Mouse (Mus musculus) forebrain, embryonic 16.5 days (tissue): ENCODE results near the gene Zfp362. TPM values are rescaled to one million over a fixed set of nuclear protein-coding genes. Genes with fewer than 3 reads are reported as not detected.

Source experiments
- ATAC-seq: fragments of 200-750 bp; cut with Nextera tagmentation; 2 replicates; pipeline ENCODE4 v1.8.0; 2017; ENCODE audit warnings: mild to moderate bottlenecking, moderate library complexity
- H3K27ac ChIP-seq: fragments of 300-500 bp; sonication (generic); 2 replicates; pipeline ENCODE4 v1.5.1; 2014; ENCODE audit warnings: low read length, control low read depth
- H3K27me3 ChIP-seq: fragments of 300-500 bp; sonication (generic); replicated peaks from 2 replicates; pipeline ENCODE4 v1.6.1; 2014; ENCODE audit warnings: low read length; ENCODE audit not compliant: control insufficient read depth, insufficient read depth
- H3K36me3 ChIP-seq: fragments of 300-500 bp; sonication (generic); 2 replicates; pipeline ENCODE4 v1.6.1; 2014; ENCODE audit not compliant: control insufficient read depth, insufficient read depth
- H3K4me1 ChIP-seq: fragments of 300-500 bp; sonication (generic); replicated peaks from 2 replicates; pipeline ENCODE4 v1.6.1; 2014; ENCODE audit warnings: low read length; ENCODE audit not compliant: control insufficient read depth, insufficient read depth
- H3K4me2 ChIP-seq: fragments of 300-500 bp; sonication (generic); 2 replicates; pipeline ENCODE4 v1.6.1; 2014; ENCODE audit warnings: mild to moderate bottlenecking, low read length, control low read depth
- H3K4me3 ChIP-seq: fragments of 300-500 bp; sonication (generic); replicated peaks from 2 replicates; pipeline ENCODE4 v1.5.1; 2014; ENCODE audit warnings: mild to moderate bottlenecking, low read length, control low read depth
- H3K9ac ChIP-seq: fragments of 300-500 bp; sonication (generic); replicated peaks from 2 replicates; pipeline ENCODE4 v1.6.1; 2014; ENCODE audit warnings: low read depth, low read length, control low read depth
- H3K9me3 ChIP-seq: fragments of 300-500 bp; sonication (generic); 2 replicates; pipeline ENCODE4 v1.6.1; 2016; ENCODE audit warnings: low read length; ENCODE audit not compliant: control insufficient read depth
- WGBS: fragments of 180-500 bp; shearing (Covaris S2); extraction: QIAGEN DNeasy Blood & Tissue Kit; methylation state at CpG from one replicate; pipeline ENCODE4 v1.1.7; 2014; 5-methylcytosine and 5-hydroxymethylcytosine counted together
- polyA plus RNA-seq: library from polyadenylated mRNA; unstranded; fragments of >200 nt; fragmentation: Nextera tagmentation; extraction: Ambion mirVana; gene quantifications from 2 replicates; pipeline ENCODE4 v1.2.1, GENCODE M21; 2015

Zfp362 gene
- polyA plus RNA-seq, 1 experiment from 2014 or later = 45.2 TPM

DNA sequence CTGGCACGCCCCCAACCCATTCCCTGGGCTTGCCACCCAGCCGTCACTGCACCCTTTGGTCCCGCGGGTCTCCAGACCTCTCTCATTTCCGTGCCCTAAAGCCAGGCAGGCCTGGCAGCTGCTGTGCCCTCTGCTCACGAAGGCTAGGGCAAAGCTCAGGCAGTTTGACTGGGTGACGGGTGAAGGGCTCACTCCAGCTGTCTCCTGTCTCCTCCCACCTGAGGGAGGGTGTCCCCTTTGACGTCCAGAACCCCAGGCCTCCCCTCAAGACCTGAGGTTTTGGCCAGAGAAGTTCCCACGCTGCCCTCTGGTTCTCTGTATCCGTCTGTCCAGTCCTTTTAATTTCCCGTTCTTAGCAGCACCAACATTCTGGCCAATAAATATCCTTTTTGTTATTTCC, 32.0 kb downstream of the Zfp362 start:
- no peak for ATAC-seq
- 87% methylated on average over 11 of the region's 11 CpGs for WGBS
- peaks cover 27% of the 10 kb centered on the region for H3K36me3 ChIP-seq

GRCm38 (mm10) chr4:128770698-128771097, 35.1 kb downstream of the Zfp362 start:
- peaks cover 12% of the 10 kb centered on the region for H3K36me3 ChIP-seq
- no peaks in the 10 kb centered on the region for H3K9me3 ChIP-seq
- H3K4me2 ChIP-seq = no peak overlapping the region
- WGBS = 86% methylated on average over 5 of the region's 5 CpGs
- ATAC-seq = no peak
- no peaks in the 10 kb centered on the region for H3K27me3 ChIP-seq
- no peak overlapping the region for H3K27ac ChIP-seq
- H3K4me1 ChIP-seq = no peaks in the 10 kb centered on the region
- H3K4me3 ChIP-seq = no peak overlapping the region
- no peak overlapping the region for H3K9ac ChIP-seq

More for the DNA sequence above, 32.0 kb downstream of the Zfp362 start:
- Histone ChIP-seq H3K27ac (no peak overlapping the region), H3K4me2 (no peak overlapping the region), H3K27me3 (no peaks in the 10 kb centered on the region), H3K4me1 (no peaks in the 10 kb centered on the region), H3K9me3 (no peaks in the 10 kb centered on the region), H3K4me3 (no peak overlapping the region), H3K9ac (no peak overlapping the region)

DNA sequence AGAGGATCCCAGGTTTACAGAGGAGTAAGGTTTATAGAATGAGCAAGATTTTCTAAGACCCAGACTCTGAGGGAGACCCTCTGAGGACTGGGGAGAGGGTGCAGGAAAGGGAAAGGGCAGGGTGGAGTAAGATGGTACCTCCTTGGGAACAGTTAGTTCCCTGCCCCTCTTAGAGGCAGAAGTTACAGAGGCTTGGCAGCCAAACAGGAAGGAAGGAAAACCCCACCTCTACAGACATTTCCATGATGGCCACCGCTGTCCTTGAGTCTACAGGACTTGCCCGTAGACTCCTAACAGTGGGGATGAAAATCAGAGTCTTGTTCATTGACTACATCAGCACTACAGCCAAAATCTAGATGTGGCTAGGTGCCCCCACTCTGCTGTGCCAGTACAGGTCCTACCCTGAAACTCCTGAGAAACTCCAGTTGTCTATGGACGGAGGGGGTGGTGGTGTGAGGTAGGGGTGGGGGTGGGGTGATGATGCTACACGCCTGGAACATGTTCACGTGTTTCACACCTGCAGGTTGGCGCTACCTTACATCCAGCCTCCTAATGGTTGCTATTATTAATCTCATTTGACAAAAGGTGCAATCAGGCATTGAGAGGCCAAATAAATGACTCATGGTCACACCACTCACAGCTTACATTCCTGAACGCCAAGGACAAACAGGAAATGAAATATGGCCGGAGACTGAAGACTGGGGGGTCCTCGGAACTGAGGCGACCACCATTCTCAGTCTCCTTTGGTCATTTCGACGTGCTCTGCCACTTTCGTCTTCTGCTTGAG, 36.1 kb downstream of the Zfp362 start:
- Histone ChIP-seq H3K9me3 (no peaks in the 10 kb centered on the region), H3K27me3 (no peaks in the 10 kb centered on the region), H3K4me3 (no peak overlapping the region), H3K4me2 (no peak overlapping the region), H3K27ac (no peak overlapping the region), H3K9ac (no peak overlapping the region), H3K36me3 (peaks cover 6% of the 10 kb centered on the region; the same call in 1 of the 2 replicates), H3K4me1 (no peaks in the 10 kb centered on the region)
- WGBS = 80% methylated on average over 13 of the region's 13 CpGs
- ATAC-seq = no peak

DNA sequence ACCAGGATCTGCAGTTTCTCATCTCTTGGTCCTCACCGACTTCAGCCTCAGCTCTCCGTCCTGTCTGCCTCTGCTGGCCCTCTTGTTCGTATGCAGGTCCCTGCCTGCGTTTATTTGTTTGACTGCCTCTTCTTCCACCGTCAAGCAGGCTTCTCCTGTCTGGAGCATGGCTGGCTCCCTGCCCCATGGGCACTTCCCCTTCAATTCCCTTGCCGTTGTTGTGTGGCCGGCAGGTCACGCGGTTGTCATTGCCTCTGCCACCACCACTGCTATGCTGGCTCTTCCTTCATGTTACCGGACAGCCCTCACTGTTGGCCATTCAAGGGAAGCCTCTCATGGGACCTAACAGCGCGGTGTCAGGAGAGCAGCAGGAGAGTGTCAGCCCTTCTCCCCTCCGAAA, 37.7 kb downstream of the Zfp362 start:
- Histone ChIP-seq H3K9ac (no peak overlapping the region), H3K4me3 (no peak overlapping the region), H3K9me3 (no peaks in the 10 kb centered on the region; the same call in 1 of the 2 replicates), H3K4me2 (no peak overlapping the region), H3K4me1 (no peaks in the 10 kb centered on the region), H3K36me3 (no peaks in the 10 kb centered on the region), H3K27ac (no peak overlapping the region), H3K27me3 (no peaks in the 10 kb centered on the region)
- no peak for ATAC-seq
- 83% methylated on average over 13 of the region's 13 CpGs for WGBS

DNA sequence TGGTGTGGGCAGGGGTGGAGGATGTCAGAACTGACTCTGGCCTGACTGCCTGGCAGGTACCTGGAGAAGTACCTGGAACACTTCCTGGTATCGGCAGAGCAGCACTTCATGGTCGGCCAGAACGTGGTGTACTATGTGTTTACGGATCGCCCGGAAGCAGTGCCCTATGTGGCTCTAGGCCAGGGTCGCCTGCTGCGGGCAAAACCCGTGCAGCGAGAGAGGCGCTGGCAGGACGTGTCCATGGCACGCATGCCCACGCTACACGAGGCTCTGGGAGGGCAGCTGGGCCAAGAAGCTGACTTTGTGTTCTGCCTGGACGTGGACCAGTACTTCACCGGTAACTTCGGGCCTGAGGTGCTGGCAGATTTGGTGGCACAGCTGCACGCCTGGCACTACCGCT, 38.9 kb downstream of the Zfp362 start:
- no peak for ATAC-seq
- no peaks in the 10 kb centered on the region for H3K4me1 ChIP-seq
- H3K9ac ChIP-seq = no peak overlapping the region
- H3K27ac ChIP-seq = no peak overlapping the region
- 91% methylated on average over 20 of the region's 20 CpGs for WGBS
- H3K4me2 ChIP-seq = no peak overlapping the region
- H3K36me3 ChIP-seq = no peaks in the 10 kb centered on the region
- H3K9me3 ChIP-seq = peaks cover 4% of the 10 kb centered on the region
- no peak overlapping the region for H3K4me3 ChIP-seq
- no peaks in the 10 kb centered on the region for H3K27me3 ChIP-seq

- Histone ChIP-seq H3K4me2 (no peak overlapping the region), H3K9me3 (peaks cover 4% of the 10 kb centered on the region), H3K4me3 (no peak overlapping the region), H3K27me3 (no peaks in the 10 kb centered on the region), H3K4me1 (no peaks in the 10 kb centered on the region), H3K9ac (no peak overlapping the region), H3K36me3 (no peaks in the 10 kb centered on the region), H3K27ac (no peak overlapping the region)
- ATAC-seq = no peak
- 96% methylated on average over 6 of the region's 6 CpGs for WGBS
These were observed 45.8 kb downstream of the Zfp362 start for GRCm38 (mm10) chr4:128760029-128760428.

- no peak overlapping the region for H3K4me2 ChIP-seq
- WGBS = 86% methylated on average over 5 of the region's 5 CpGs
- H3K4me3 ChIP-seq = no peak overlapping the region
- H3K9ac ChIP-seq = no peak overlapping the region
- no peak for ATAC-seq
- H3K27me3 ChIP-seq = no peaks in the 10 kb centered on the region
- H3K9me3 ChIP-seq = peaks cover 4% of the 10 kb centered on the region
- H3K27ac ChIP-seq = no peak overlapping the region
- H3K4me1 ChIP-seq = no peaks in the 10 kb centered on the region
- H3K36me3 ChIP-seq = peaks cover under 1% of the 10 kb centered on the region; the same call in 1 of the 2 replicates
These were observed 46.6 kb downstream of the Zfp362 start for GRCm38 (mm10) chr4:128759214-128759613.

DNA sequence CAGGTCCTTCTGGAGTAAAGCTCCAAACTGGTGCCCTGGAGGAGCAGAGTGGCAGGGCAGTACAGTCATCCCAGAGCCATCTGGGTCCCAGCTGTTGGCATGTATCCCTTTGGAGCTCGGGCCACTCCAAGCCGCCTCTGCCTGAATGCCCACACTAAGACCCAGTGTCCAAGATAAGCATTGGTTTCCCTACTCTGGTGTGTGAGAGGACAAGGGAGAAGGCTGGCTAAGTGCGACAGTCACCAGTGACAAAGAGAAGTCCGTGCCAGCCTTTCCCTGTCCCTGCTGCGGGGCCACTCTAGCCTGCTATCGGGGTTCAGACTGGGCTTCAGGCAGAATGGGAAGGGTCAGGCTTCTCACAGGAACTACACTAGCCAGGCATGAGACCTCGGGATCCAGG, 49.9 kb downstream of the Zfp362 start:
- H3K9ac ChIP-seq = no peak overlapping the region
- WGBS = 83% methylated on average over 7 of the region's 7 CpGs
- no peak for ATAC-seq
- H3K27me3 ChIP-seq = no peaks in the 10 kb centered on the region
- H3K9me3 ChIP-seq = no peaks in the 10 kb centered on the region
- H3K4me2 ChIP-seq = no peak overlapping the region
- H3K4me3 ChIP-seq = no peak overlapping the region
- H3K36me3 ChIP-seq = peaks cover 24% of the 10 kb centered on the region
- H3K4me1 ChIP-seq = no peaks in the 10 kb centered on the region
- H3K27ac ChIP-seq = peak overlapping the region; percentile 38

DNA sequence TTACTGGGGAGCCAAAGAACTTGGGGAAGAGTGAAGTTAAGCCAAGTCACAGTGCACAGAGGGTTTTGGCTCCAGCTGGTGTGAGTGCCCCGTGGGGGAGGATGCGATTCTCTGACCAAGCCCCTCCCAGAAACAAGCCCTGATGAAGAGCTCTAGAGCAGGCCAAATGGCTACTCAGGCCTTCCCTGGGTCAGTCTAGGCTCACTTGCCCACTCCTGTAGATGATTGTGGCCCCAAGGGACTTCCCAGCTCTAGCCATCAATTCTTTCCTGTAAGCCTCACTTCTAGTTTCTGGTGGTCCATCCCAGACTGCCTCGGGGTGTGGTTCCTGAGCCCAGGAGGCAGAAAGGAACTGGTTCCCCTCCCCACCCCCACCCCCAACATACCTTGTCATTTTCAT, 50.8 kb downstream of the Zfp362 start, which contains the start of gene A3galt2:
Gene A3galt2, plus strand, starts transcription at position 301 of the 400 bp plus-strand sequence.
- no peak within 1 kb of the TSS for H3K4me2 ChIP-seq
- H3K36me3 ChIP-seq = peaks cover 25% of the 10 kb centered on the region
- no peaks in the 10 kb centered on the region for H3K27me3 ChIP-seq
- 85% methylated on average over 3 of the region's 3 CpGs for WGBS
- H3K4me3 ChIP-seq = no peak within 1 kb of the TSS
- peak within 1 kb of the TSS; percentile 38 for H3K27ac ChIP-seq
- no peaks in the 10 kb centered on the region for H3K4me1 ChIP-seq
- no peaks in the 10 kb centered on the region for H3K9me3 ChIP-seq
- no peak for ATAC-seq
- H3K9ac ChIP-seq = no peak within 1 kb of the TSS
